ENCODE assay signal across 8 mouse cellular contexts in the genomic region with DNA sequence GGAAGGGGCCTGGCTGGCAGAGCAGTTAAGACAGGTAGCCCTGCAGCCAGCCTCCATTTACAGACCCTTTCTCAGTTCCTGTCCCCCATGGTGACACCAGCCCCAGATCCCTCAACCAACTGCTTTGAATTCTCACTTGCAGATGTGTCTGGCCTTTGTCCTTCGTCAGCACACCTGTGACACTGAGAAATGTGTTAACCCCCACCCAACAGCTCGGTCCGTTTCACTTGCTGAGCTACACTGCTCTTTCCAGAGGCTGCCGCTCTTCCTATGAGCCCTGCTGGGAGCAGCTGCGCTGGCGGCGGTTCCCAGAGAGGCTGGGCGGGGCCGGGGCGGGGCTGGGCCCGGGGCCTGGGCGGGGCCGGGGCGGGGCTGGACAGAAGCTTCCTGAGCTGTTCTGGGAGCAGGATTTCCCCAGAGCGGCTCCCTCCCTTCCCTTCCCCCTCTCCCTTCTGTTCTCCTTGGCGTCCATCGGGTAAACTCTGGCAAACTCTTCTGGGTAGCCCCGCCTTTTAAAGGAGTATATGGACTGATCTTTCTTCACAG.
DNase-seq lines count a peak whose midpoint lies in the region; ATAC-seq and TF ChIP-seq lines count a peak whose summit lies in the region.

No protein-coding gene starts in this region.

- no peaks in the 10 kb centered on the region for H3K36me3 ChIP-seq in hindbrain, embryonic 11.5 days (ENCODE audit: control insufficient read depth, insufficient read depth, low read length)
- H3K36me3 ChIP-seq in small intestine, adult 2 months (ENCODE audit: control insufficient read depth, insufficient read depth, low read length): peaks cover 10% of the 10 kb centered on the region

- no peaks in the 10 kb centered on the region for H3K27me3 ChIP-seq in hindbrain, embryonic 11.5 days (ENCODE audit: control insufficient read depth, insufficient read depth, low read length)
- no peaks in the 10 kb centered on the region for H3K27me3 ChIP-seq in small intestine, adult 2 months (ENCODE audit: control insufficient read depth, insufficient read depth, low read length)

- ATAC-seq in hindbrain, embryonic 11.5 days (ENCODE audit: low FRiP score): peak; percentile 92
- ATAC-seq in megakaryocyte-erythroid progenitor cell, adult 5-6 weeks (replicated peaks; ENCODE audit: low FRiP score, low TSS enrichment, poor library complexity, severe bottlenecking): peak; percentile 50

- no peaks in the 10 kb centered on the region for H3K9me3 ChIP-seq in hindbrain, embryonic 11.5 days (ENCODE audit: control insufficient read depth, low read length)

- intact Hi-C loops in left cerebral cortex, postnatal 4 days (cut with DNase I): loop anchor here (5.0 kb wide), 2 partner anchors 74 to 94 kb away; partner anchors contain the start of genes Trak1 and Ulk4

- peak overlapping the region; percentile 19 for H3K4me3 ChIP-seq in hindbrain, embryonic 11.5 days (ENCODE audit: low read depth, low read length)
- H3K4me3 ChIP-seq in small intestine, adult 2 months (ENCODE audit: low read depth, low read length): peak overlapping the region; percentile 36

- peak overlapping the region; percentile 95 for H3K27ac ChIP-seq in hindbrain, embryonic 11.5 days (ENCODE audit: low read depth, low read length)
- peak overlapping the region; percentile 68 for H3K27ac ChIP-seq in small intestine, adult 2 months (ENCODE audit: insufficient read depth, low read depth, low read length)

- peak overlapping the region; percentile 46 for H3K4me2 ChIP-seq in hindbrain, embryonic 11.5 days (replicated peaks; ENCODE audit: low read depth, low read length)

- H3K9ac ChIP-seq in hindbrain, embryonic 11.5 days (ENCODE audit: low read depth, low read length): peak overlapping the region; percentile 51

- no peak for TF ChIP-seq CTCF in small intestine, adult 2 months (IDR thresholded peaks at IDR 0.05; ENCODE audit: extremely low read depth, insufficient read length, insufficient replicate concordance, low read depth, low read length)

- no peak; the same call in 1 of the 2 replicates for TF ChIP-seq POLR2A in small intestine, adult 2 months (IDR thresholded peaks at IDR 0.05; ENCODE audit: low read depth, low read length)

- peaks cover 15% of the 10 kb centered on the region for H3K4me1 ChIP-seq in hindbrain, embryonic 11.5 days (replicated peaks; ENCODE audit: control insufficient read depth, insufficient read depth, low read length)
- peaks cover 21% of the 10 kb centered on the region; the same call in 1 of the 2 replicates for H3K4me1 ChIP-seq in small intestine, adult 2 months (ENCODE audit: control insufficient read depth, insufficient read depth, insufficient read length, low read length)

- DNase-seq in layer of hippocampus, adult 9-11 months: peak; percentile 80
- DNase-seq in layer of hippocampus, adult 9-10 months (ENCODE audit: low spot score): no peak
- DNase-seq in cerebellum, adult 9-11 months: peak; percentile 88
- DNase-seq in forelimb bud, embryonic 11.5 days (ENCODE audit: low read depth, low spot score): peak; percentile 86
- peak; percentile 89 for DNase-seq in hindbrain, embryonic 11.5 days (ENCODE audit: low spot score)
- DNase-seq in left cerebral cortex, postnatal 4 days: peak; percentile 89

- under 1% methylated on average over 18 of the region's 18 CpGs for WGBS in hindbrain, embryonic 11.5 days
- 2% methylated on average over 18 of the region's 18 CpGs for WGBS in small intestine, adult 2 months
